Mouse (Mus musculus): ENCODE measurements at regions not wholly inside any gene's neighbourhood (a gene's known extent, or its start where the extent isn't known, plus 50 kb on each side); places are given as distances from the start of the nearest gene placed in this dataset.
"Not testable (repeated sequence)": the region's sequence is repeated elsewhere in the genome, so short reads cannot be mapped to it uniquely, and the experiment has no call there.

GRCm38 (mm10) chr2:133791031-133791430, 239.1 kb downstream of the Bmp2 start:
- WGBS = 38% methylated on average over 1 of the region's 1 CpGs

GRCm38 (mm10) chr2:133793293-133793692, 241.3 kb downstream of the Bmp2 start:
- H3K9ac ChIP-seq = no peak overlapping the region
- TF ChIP-seq CTCF (IDR thresholded peaks at IDR 0.05; ENCODE audit: low read depth) = peak; percentile 70
- ATAC-seq (ENCODE audit: insufficient read depth) (no peak), DNase-seq (peak; percentile 79)
- H3K27ac ChIP-seq (ENCODE audit: low read depth) = no peak overlapping the region
- H3K4me2 ChIP-seq = no peak overlapping the region
- H3K4me1 ChIP-seq (ENCODE audit: insufficient read depth) = no peaks in the 10 kb centered on the region
- H3K4me3 ChIP-seq (ENCODE audit: low read depth, low read length) = no peak overlapping the region
- H3K9me3 ChIP-seq (ENCODE audit: low read depth, low read length) = no peaks in the 10 kb centered on the region
- 21% methylated on average over 2 of the region's 2 CpGs for WGBS
- no peaks in the 10 kb centered on the region for H3K36me3 ChIP-seq (ENCODE audit: insufficient read depth)
- no peaks in the 10 kb centered on the region for H3K27me3 ChIP-seq (ENCODE audit: insufficient read depth, low read length)

More at GRCm38 (mm10) chr2:133791031-133791430, 239.1 kb downstream of the Bmp2 start:
- Histone ChIP-seq H3K27me3 (ENCODE audit: insufficient read depth, low read length) (no peaks in the 10 kb centered on the region), H3K4me2 (no peak overlapping the region), H3K9ac (no peak overlapping the region), H3K9me3 (ENCODE audit: low read depth, low read length) (no peaks in the 10 kb centered on the region), H3K27ac (ENCODE audit: low read depth) (no peak overlapping the region), H3K4me1 (ENCODE audit: insufficient read depth) (no peaks in the 10 kb centered on the region), H3K4me3 (ENCODE audit: low read depth, low read length) (no peak overlapping the region), H3K36me3 (ENCODE audit: insufficient read depth) (no peaks in the 10 kb centered on the region)
- ATAC-seq (ENCODE audit: insufficient read depth) (no peak), DNase-seq (no peak)
- no peak for TF ChIP-seq CTCF (IDR thresholded peaks at IDR 0.05; ENCODE audit: low read depth)

- ATAC-seq (ENCODE audit: insufficient read depth) (no peak), DNase-seq (no peak)
- no peaks in the 10 kb centered on the region for H3K36me3 ChIP-seq (ENCODE audit: insufficient read depth)
- no peak overlapping the region for H3K9ac ChIP-seq
- H3K27ac ChIP-seq (ENCODE audit: low read depth) = no peak overlapping the region
- H3K27me3 ChIP-seq (ENCODE audit: insufficient read depth, low read length) = no peaks in the 10 kb centered on the region
- H3K9me3 ChIP-seq (ENCODE audit: low read depth, low read length) = no peaks in the 10 kb centered on the region
- H3K4me1 ChIP-seq (ENCODE audit: insufficient read depth) = no peaks in the 10 kb centered on the region
- 42% methylated on average over 3 of the region's 3 CpGs for WGBS
- H3K4me3 ChIP-seq (ENCODE audit: low read depth, low read length) = no peak overlapping the region
- TF ChIP-seq CTCF (IDR thresholded peaks at IDR 0.05; ENCODE audit: low read depth) = no peak
- no peak overlapping the region for H3K4me2 ChIP-seq
Measured at GRCm38 (mm10) chr2:133802666-133803065, 250.7 kb downstream of the Bmp2 start.

DNA sequence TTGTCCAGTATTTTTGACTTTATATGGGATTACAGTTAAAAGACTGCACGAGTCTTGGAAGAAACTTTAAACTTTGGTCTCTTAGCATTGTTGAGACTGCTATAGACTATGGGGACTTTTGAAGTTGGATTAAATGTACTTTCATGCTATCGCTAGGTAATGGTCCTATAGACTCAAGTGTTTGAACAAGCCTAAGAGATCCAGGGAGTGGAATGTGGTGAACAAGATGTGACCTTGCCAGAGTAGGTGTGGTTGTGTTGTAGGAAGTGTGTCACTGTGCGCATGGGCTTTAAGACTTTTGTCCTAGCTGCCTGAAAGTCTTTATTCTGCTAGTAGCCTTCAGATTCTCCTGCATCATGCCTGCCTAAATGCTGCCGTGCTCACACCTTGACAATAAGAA, 269.5 kb downstream of the Bmp2 start:
- Histone ChIP-seq H3K36me3 (ENCODE audit: insufficient read depth) (no peaks in the 10 kb centered on the region), H3K9me3 (ENCODE audit: low read depth, low read length) (no peaks in the 10 kb centered on the region), H3K4me3 (ENCODE audit: low read depth, low read length) (no peak overlapping the region), H3K4me2 (no peak overlapping the region), H3K9ac (no peak overlapping the region), H3K27me3 (ENCODE audit: insufficient read depth, low read length) (no peaks in the 10 kb centered on the region), H3K27ac (ENCODE audit: low read depth) (0 out of 2 replicates have a peak overlapping the region, but pooled peaks have one; percentile 24), H3K4me1 (ENCODE audit: insufficient read depth) (no peaks in the 10 kb centered on the region)
- TF ChIP-seq CTCF (IDR thresholded peaks at IDR 0.05; ENCODE audit: low read depth) = no peak
- 63% methylated on average over 4 of the region's 4 CpGs for WGBS
- peak; percentile 89 for ATAC-seq (ENCODE audit: insufficient read depth)
- peak; percentile 37 for DNase-seq

DNA sequence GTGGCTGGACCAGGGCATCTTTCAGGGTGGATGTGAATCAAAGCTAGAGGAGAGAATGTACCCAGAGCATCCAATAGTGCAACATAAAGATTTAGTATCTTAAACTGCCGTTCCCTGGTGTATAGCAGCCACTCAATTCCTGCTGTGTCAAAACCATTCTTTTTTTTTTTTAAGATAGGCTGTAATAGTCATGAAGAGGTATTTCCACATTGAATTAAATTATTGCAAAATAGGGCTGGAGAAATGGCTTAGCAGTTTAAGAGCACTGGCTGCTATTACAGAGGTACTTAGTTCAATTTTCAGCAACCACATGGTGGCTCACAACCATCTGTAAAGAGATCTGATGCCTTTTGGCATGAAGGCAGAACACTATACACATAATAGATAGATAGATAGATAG, 277.4 kb downstream of the Bmp2 start:
- no peaks in the 10 kb centered on the region for H3K9me3 ChIP-seq (ENCODE audit: low read depth, low read length)
- H3K9ac ChIP-seq = no peak overlapping the region
- no peak overlapping the region for H3K27ac ChIP-seq (ENCODE audit: low read depth)
- H3K4me1 ChIP-seq (ENCODE audit: insufficient read depth) = no peaks in the 10 kb centered on the region
- no peak for TF ChIP-seq CTCF (IDR thresholded peaks at IDR 0.05; ENCODE audit: low read depth)
- H3K36me3 ChIP-seq (ENCODE audit: insufficient read depth) = no peaks in the 10 kb centered on the region
- H3K4me3 ChIP-seq (ENCODE audit: low read depth, low read length) = no peak overlapping the region
- WGBS = 88% methylated on average over 1 of the region's 1 CpGs
- no peak for ATAC-seq (ENCODE audit: insufficient read depth)
- DNase-seq = no peak
- H3K4me2 ChIP-seq = no peak overlapping the region
- no peaks in the 10 kb centered on the region for H3K27me3 ChIP-seq (ENCODE audit: insufficient read depth, low read length)

DNA sequence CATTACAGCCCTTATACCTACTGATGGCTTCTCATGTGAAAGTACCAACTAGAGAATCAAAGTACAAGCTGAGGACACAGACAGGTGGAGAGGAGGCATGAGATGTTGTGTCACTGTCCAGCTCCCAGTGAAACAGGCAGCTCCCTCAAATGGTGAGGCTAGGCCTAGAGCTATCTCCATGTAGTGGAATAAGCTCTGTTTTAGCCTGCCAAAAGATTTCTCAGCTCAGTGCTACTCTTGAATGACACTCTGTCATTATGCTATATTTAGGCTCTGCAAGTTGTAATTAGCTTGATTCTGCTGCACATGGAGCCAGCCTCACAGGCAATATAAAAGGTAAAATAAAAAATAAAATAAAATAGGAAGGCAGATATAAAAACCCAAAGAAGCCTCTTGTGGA, 298.5 kb downstream of the Bmp2 start:
- no peak for TF ChIP-seq CTCF (IDR thresholded peaks at IDR 0.05; ENCODE audit: low read depth)
- DNase-seq (no peak), ATAC-seq (ENCODE audit: insufficient read depth) (no peak)
- Histone ChIP-seq H3K27ac (ENCODE audit: low read depth) (no peak overlapping the region), H3K4me2 (no peak overlapping the region), H3K27me3 (ENCODE audit: insufficient read depth, low read length) (no peaks in the 10 kb centered on the region), H3K9me3 (ENCODE audit: low read depth, low read length) (no peaks in the 10 kb centered on the region), H3K36me3 (ENCODE audit: insufficient read depth) (no peaks in the 10 kb centered on the region), H3K4me3 (ENCODE audit: low read depth, low read length) (no peak overlapping the region), H3K4me1 (ENCODE audit: insufficient read depth) (no peaks in the 10 kb centered on the region), H3K9ac (no peak overlapping the region)

GRCm38 (mm10) chr2:133874982-133875381, 323.0 kb downstream of the Bmp2 start:
- ATAC-seq (ENCODE audit: insufficient read depth); H3K9ac ChIP-seq: not testable (repeated sequence)
- 89% methylated on average over 8 of the region's 8 CpGs for WGBS

DNA sequence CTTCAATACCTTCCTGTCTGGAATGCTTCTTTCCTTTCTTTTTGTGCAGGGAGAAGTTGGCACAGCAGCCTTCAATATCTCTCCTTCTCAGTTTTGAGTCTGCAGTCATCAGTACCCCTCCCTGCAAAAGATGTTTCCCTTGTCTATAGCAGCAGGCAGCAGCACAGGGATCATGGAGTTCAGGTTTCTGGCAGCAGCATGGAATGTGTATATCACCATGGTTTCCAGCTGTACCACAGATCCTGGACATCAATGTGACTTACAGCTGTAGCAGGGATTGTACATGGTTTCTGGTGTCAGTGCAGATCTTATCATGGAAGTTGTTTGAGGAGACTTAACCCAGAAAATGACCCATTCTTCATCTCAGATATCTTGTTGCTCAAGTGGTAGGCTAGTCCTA, 331.7 kb downstream of the Bmp2 start:
- ATAC-seq (ENCODE audit: insufficient read depth) = no peak; the same call in 1 of the 2 replicates
- DNase-seq = peak; percentile 4
- H3K9ac ChIP-seq = no peak overlapping the region
- no peaks in the 10 kb centered on the region for H3K4me1 ChIP-seq (ENCODE audit: insufficient read depth)
- no peak overlapping the region for H3K27ac ChIP-seq (ENCODE audit: low read depth)
- H3K27me3 ChIP-seq (ENCODE audit: insufficient read depth, low read length) = no peaks in the 10 kb centered on the region
- H3K4me2 ChIP-seq = no peak overlapping the region
- H3K4me3 ChIP-seq (ENCODE audit: low read depth, low read length) = no peak overlapping the region
- TF ChIP-seq CTCF (IDR thresholded peaks at IDR 0.05; ENCODE audit: low read depth) = no peak
- no peaks in the 10 kb centered on the region for H3K36me3 ChIP-seq (ENCODE audit: insufficient read depth)
- H3K9me3 ChIP-seq (ENCODE audit: low read depth, low read length) = no peaks in the 10 kb centered on the region

More at GRCm38 (mm10) chr2:133874982-133875381, 323.0 kb downstream of the Bmp2 start:
- not testable (repeated sequence) for H3K36me3 ChIP-seq (ENCODE audit: insufficient read depth); H3K4me2 ChIP-seq; DNase-seq; H3K4me1 ChIP-seq (ENCODE audit: insufficient read depth); H3K27me3 ChIP-seq (ENCODE audit: insufficient read depth, low read length); H3K4me3 ChIP-seq (ENCODE audit: low read depth, low read length); H3K27ac ChIP-seq (ENCODE audit: low read depth); H3K9me3 ChIP-seq (ENCODE audit: low read depth, low read length)

Measured in lung, embryonic 14.5 days (tissue).